Mouse (Mus musculus) kidney, postnatal 10 days (tissue): ENCODE measurements around the gene Col8a1.
A peak's percentile ranks its signal among the peaks of the same experiment; 100 is the strongest.

ENCODE experiments used
- DNase-seq: peaks from one replicate; pipeline ENCODE4 v3.0.0; 2021; ENCODE audit warnings: mixed read lengths

Col8a1 gene

DNA sequence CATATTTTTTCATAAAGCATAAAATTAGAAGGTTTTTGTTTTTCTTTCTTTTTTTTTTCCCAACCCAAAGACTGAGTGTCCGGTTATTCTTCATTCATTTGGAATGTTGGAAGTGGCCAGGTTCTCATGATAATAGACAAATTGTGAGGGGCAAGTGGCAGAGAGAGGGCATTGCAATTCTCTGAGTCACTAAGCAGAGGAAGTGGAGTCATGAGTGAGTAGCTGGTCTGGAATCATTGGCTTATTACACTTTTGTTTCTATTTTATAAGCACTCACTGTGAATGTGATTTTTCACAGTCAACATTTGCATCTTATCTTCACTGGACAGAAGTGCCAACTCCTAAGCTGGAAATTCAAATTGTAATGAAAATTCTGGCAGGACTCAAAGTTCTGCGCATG, 82.9 kb downstream of the Col8a1 start:
- DNase-seq, result no peak

GRCm38 (mm10) chr16:57669348-57669747, 85.2 kb downstream of the Col8a1 start:
- DNase-seq, result peak; percentile 41

DNA sequence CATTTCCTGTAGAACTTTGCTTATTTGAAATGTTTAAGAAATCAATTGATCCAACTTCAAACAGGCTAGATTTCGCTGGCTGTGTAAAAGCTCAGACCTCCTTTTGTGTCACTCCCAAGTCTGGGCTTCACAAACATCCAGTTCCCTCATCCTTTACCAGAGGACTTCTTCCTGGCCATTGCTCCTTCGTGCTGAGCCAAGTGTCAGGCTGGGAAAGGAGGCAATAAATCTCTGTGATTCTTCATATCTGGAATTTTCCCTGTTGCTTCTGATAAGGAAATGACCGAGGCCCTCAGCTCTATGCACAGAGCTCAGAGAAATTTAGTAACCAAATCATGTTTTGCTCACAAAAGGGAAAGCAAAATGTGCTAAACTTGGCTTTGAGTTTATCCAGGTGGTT, 91.9 kb downstream of the Col8a1 start:
- DNase-seq, result peak; percentile 20

DNA sequence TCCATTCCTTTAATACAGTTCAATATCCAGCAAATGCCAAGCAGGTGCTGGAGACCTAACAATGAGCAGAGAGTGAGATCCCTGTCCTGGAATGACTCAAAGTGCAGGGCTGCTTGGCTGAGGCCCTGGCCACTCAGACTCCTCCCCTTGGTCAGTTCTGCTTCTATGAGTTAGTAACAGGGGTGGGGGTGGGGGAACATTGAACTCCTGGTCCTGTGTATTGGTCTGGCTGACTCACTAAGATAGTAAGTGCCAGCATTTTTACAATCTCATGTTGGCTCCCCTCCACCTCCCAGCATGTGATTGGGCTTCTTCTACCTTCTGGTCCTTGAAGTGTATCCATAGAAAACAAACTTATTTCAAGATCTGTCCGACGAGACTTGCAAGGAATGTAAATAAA, 104.6 kb downstream of the Col8a1 start:
- peak; percentile 40 for DNase-seq

GRCm38 (mm10) chr16:57641346-57641885, 113.1 kb downstream of the Col8a1 start:
- no peak for DNase-seq

GRCm38 (mm10) chr16:57634766-57635165, 119.8 kb downstream of the Col8a1 start:
- no peak for DNase-seq

DNA sequence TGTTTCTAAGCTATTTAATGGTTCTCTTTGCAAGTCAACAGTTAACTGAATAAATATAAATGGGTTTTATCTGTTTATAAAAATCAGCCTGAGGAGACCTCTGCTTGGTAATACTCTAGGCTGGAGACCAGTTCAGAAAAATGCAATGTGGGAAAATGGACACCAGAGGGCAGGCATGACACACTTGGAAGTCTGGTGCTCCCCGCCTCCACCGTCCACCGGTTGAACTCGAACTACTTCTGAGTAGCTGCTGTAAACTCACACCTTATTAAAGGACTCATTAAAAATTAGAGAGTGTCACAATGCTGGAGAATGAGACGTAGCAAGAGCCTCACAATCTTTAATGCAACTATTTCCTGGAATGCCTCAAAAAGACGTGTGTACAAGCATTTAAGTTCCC, 120.3 kb downstream of the Col8a1 start:
- DNase-seq, result peak; percentile 86

- peak; percentile 60 for DNase-seq
Observed at GRCm38 (mm10) chr16:57611768-57612167, 142.8 kb downstream of the Col8a1 start.

- peak; percentile 92 for DNase-seq
Observed at GRCm38 (mm10) chr16:57606444-57607227, 147.9 kb downstream of the Col8a1 start, which contains the start of gene Cmss1. Gene Cmss1, minus strand, starts transcription at chr16:57606864.

- DNase-seq, result no peak
Observed at GRCm38 (mm10) chr16:57601031-57601430, 153.5 kb downstream of the Col8a1 start.

GRCm38 (mm10) chr16:57597295-57597957, 157.1 kb downstream of the Col8a1 start:
- DNase-seq, result no peak

DNA sequence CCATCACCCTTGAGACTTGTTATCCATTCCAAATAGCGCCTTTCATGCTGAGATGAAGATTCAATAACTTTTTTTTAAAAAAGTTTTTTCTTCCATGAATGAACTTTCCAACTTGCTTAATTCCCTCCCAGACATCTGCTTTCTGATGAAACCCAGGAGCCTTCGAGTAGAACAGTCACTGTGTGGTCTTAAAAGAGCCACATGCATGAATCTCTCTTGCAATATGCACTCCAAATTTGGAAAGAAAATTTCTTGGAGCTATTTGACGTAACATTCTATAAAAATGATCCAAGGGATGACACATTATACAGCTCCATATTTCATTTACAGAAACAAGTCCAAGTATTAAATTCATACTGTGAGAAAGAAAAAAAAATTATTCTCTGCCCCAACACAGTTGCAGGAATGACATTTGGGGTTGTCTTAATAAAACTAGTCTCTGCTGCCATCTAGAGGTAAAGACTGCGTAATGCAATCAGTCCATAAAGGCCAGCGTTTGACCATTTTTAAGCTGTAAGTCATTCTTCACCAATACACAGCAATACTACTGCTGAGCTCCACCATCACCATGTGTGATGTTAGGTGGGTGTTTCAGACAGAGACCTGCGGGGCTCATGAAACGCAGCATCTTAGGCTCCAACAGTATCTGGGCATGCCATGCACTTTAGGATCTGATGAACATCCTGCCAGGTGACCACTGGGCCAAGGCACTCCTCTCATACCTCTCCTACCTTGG, 160.9 kb downstream of the Col8a1 start:
- peak; percentile 27 for DNase-seq

DNA sequence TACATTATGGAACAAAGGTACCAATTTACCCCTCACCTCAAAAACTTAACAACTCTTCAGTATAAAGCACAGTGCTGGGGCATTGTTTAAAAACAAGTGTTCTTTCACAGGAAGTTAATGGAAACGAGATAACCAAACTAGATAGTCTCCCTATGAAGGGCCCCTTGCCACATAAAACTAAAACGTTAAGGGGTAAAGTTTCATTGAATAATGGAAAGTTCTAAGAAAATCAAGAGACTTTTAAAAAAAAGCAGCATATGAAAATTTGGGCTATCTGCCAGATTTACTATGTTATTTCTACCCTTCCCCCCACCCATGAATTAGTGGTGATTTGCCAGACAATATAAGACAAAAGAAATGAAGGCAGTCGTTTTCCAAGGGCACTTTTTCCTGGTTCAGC, 169.3 kb downstream of the Col8a1 start:
- DNase-seq, result no peak

GRCm38 (mm10) chr16:57582008-57582407, 172.5 kb downstream of the Col8a1 start:
- peak; percentile 41 for DNase-seq

GRCm38 (mm10) chr16:57580041-57580440, 174.5 kb downstream of the Col8a1 start:
- peak; percentile 29 for DNase-seq

- DNase-seq, result no peak
Observed at GRCm38 (mm10) chr16:57577519-57577918, 177.0 kb downstream of the Col8a1 start.

GRCm38 (mm10) chr16:57575764-57576388, 178.7 kb downstream of the Col8a1 start:
- DNase-seq, result no peak
